Mouse (Mus musculus): ENCODE measurements at regions not wholly inside any gene's neighbourhood (a gene's known extent, or its start where the extent isn't known, plus 50 kb on each side); places are given as distances from the start of the nearest gene placed in this dataset.

GRCm38 (mm10) chr17:9598131-9598530 is 71.4 kb downstream of the Pabpc6 start:
- TF ChIP-seq CTCF (IDR thresholded peaks at IDR 0.05) (no peak), EP300 (IDR thresholded peaks at IDR 0.05) (no peak)

All from lung, postnatal 0 days (tissue).